Mouse (Mus musculus) kidney, adult 2 months (tissue): ENCODE results near the gene Lbhd1.

ENCODE experiments used
- CTCF ChIP-seq: fragments of 200-500 bp; conservative IDR thresholded peaks from 2 replicates; pipeline ENCODE4 v1.5.1; 2011; ENCODE audit warnings: low read depth, mild to moderate bottlenecking, control low read depth, low read length, moderate library complexity, mixed read lengths; ENCODE audit not compliant: insufficient read depth, insufficient read length
- POLR2A ChIP-seq: fragments of 200-500 bp; IDR thresholded peaks from one replicate; pipeline ENCODE4 v1.6.1; 2011; ENCODE audit warnings: low read depth, low read length, control low read depth

DNA sequence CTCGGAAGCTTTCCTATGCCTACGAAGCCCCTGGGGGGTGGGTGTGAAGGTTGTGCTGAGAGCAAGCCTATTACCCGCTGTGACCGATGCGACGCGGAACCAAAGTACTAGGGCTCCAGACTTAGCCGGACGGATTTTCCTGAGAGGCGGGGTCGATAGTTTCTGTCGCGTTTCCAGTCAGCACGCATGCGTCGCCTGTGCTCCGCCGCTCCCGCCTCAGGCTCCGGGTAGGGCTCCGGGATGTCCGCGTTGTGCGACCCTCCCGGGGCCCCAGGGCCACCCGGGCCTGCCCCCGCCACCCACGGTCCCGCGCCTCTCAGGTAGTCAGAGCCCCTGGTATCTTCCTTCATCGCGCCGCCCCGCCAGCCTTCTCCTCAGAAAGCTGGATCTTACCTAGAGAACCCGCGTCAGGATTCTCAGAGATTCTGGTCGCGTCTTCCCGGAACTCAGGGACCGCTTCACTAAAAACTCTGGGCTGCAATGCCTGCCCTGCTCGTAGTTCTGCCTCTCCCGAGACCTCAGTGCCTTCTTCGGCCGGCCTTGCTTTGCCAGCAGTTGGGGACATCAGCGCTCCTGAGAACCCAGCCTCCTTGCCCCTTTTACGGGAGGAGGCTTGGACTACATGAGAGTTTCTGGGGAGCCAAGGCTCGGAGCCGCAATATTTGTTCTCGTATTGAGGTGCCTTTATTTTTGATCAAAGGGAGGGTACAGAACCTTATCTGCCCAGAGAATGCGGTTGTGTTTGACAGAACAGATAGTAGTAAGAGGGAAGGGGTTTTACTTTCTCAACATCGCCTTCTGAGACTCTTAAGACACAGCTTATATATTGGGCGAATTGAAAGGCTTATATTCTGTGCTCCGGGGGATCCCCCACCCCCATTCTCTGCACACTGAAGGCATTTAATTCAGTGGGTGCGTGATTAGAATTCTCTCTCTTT, 9.6 kb downstream of the Lbhd1 start, which contains the start of gene Ints5:
- TF ChIP-seq CTCF (no peak), POLR2A (peak; percentile 75)
